Mouse (Mus musculus) liver, embryonic 15.5 days (tissue): ENCODE data around the gene Tmem81. TPM values are rescaled to one million over a fixed set of nuclear protein-coding genes. Genes with fewer than 3 reads are reported as not detected.

Source experiments
- ATAC-seq: fragments of 200-750 bp; cut with Nextera tagmentation; 2 replicates; pipeline ENCODE4 v1.8.0; 2017; ENCODE audit warnings: moderate number of reproducible peaks, mild to moderate bottlenecking, moderate library complexity; ENCODE audit not compliant: insufficient read depth
- H3K27ac ChIP-seq: fragments of 300-500 bp; sonication (generic); replicated peaks from 2 replicates; pipeline ENCODE4 v1.5.1; 2015; ENCODE audit warnings: mild to moderate bottlenecking, inconsistent platforms
- H3K27me3 ChIP-seq: fragments of 300-500 bp; sonication (generic); 2 replicates; pipeline ENCODE4 v1.6.1; 2015; ENCODE audit warnings: mild to moderate bottlenecking, inconsistent platforms
- H3K36me3 ChIP-seq: fragments of 300-500 bp; sonication (generic); replicated peaks from 2 replicates; pipeline ENCODE4 v1.6.1; 2015; ENCODE audit warnings: moderate library complexity, mild to moderate bottlenecking, inconsistent platforms
- H3K4me1 ChIP-seq: fragments of 300-500 bp; sonication (generic); replicated peaks from 2 replicates; pipeline ENCODE4 v1.6.1; 2015; ENCODE audit warnings: inconsistent platforms
- H3K4me2 ChIP-seq: fragments of 300-500 bp; sonication (generic); 2 replicates; pipeline ENCODE4 v1.6.1; 2015; ENCODE audit warnings: moderate library complexity, mild to moderate bottlenecking, inconsistent platforms
- H3K4me3 ChIP-seq: fragments of 300-500 bp; sonication (generic); replicated peaks from 2 replicates; pipeline ENCODE4 v1.5.1; 2015; ENCODE audit warnings: mild to moderate bottlenecking, inconsistent platforms
- H3K9ac ChIP-seq: fragments of 300-500 bp; sonication (generic); 2 replicates; pipeline ENCODE4 v1.6.1; 2015; ENCODE audit warnings: moderate library complexity, mild to moderate bottlenecking, inconsistent platforms
- H3K9me3 ChIP-seq: fragments of 300-500 bp; sonication (generic); replicated peaks from 2 replicates; pipeline ENCODE4 v1.6.1; 2016; ENCODE audit warnings: inconsistent platforms
- WGBS: fragments of 180-500 bp; shearing (Covaris S2); methylation state at CpG from one replicate; pipeline ENCODE4 v1.1.7; 2015; ENCODE audit warnings: mixed read lengths; ENCODE audit not compliant: insufficient replicate concordance; 5-methylcytosine and 5-hydroxymethylcytosine counted together
- polyA plus RNA-seq: library from polyadenylated mRNA; unstranded; fragments of >200 nt; fragmentation: Nextera tagmentation; extraction: Ambion mirVana; gene quantifications from 2 replicates; pipeline ENCODE4 v1.2.1, GENCODE M21; 2015

Tmem81 gene
- polyA plus RNA-seq, 1 experiment from 2014 or later: 0.67 TPM

DNA sequence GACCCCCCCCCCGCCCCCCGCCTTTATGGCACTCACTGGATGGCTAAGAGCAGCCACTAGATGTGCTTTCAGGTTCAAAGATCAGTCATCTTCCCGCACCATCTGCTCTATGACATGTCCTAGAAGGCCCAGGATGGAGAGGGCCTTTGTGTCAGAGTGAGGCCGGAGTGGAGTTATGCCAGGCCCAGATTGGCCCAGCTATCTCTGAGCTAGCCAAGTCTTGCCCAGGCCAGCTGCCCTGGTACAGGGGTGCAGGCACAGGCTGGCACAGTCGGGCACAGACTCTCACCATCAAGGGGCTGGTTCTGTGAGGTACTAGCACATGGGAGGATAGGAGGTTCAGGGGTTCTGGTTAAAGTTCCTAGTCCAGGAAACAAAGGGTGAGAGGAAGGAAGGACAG, 31.7 kb downstream of the Tmem81 start:
- no peak for ATAC-seq
- Histone ChIP-seq H3K36me3 (no peaks in the 10 kb centered on the region), H3K27ac (no peak overlapping the region), H3K4me2 (no peak overlapping the region), H3K9me3 (no peaks in the 10 kb centered on the region), H3K4me1 (no peaks in the 10 kb centered on the region), H3K9ac (no peak overlapping the region), H3K27me3 (peaks cover 73% of the 10 kb centered on the region), H3K4me3 (no peak overlapping the region)
- WGBS: 60% methylated on average over 5 of the region's 5 CpGs

DNA sequence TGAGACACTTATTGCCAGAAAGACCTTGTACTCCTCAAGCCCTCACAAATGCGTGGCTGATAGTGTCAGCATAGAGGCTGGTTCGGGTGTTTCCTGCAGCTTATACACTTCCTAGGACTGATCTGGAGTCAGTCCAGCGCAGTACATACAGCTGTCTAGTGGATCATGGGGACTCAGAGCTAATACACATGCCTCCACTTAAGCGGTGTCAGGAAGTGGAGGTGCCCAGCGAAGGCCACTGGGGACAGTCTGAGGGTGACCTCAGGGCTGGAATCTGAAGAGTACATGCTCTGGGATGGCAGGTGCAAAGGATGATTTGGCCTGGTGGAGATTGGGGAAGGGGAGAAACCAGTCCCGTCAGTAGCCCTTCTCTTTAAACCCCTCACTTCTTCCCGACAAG, 34.7 kb downstream of the Tmem81 start:
- H3K36me3 ChIP-seq: no peaks in the 10 kb centered on the region
- no peak overlapping the region for H3K27ac ChIP-seq
- no peaks in the 10 kb centered on the region for H3K4me1 ChIP-seq
- peaks cover 73% of the 10 kb centered on the region for H3K27me3 ChIP-seq
- no peak overlapping the region for H3K4me2 ChIP-seq
- WGBS: 33% methylated on average over 7 of the region's 7 CpGs
- no peak overlapping the region for H3K4me3 ChIP-seq
- no peak for ATAC-seq
- H3K9ac ChIP-seq: no peak overlapping the region
- no peaks in the 10 kb centered on the region for H3K9me3 ChIP-seq

DNA sequence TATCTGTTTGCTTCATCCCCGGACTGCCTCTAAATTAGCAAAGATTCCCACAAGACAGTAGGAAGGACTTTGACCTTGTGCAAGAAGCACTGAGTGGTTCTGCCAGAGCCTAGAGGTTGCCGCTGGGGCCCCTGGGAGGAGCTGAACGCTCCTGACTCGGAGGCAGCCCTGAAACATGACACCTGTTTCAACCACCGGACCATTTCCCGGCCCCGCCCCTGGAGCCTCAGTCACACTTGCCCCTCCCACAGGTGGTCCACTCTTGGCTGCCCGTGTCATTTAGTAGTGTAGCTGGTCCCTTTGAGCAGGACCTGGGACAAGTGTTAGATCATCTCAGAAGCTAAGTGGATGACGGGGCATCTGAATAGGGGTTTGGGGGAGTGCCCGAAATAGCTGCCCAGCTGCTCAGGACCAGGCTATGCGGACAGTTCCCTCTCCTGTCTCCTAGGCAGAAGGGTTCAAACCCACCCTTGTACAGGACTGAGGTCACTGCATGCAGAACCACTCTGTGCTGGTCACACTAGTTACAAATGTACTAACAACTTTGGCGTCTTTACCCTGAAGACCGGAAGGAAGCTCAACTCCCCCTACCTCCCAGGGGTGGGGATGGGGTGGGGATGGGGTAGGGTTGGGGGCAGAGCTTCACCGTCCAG, 35.3 kb downstream of the Tmem81 start:
- Histone ChIP-seq H3K4me3 (no peak overlapping the region), H3K4me2 (no peak overlapping the region), H3K36me3 (no peaks in the 10 kb centered on the region), H3K27ac (no peak overlapping the region), H3K4me1 (no peaks in the 10 kb centered on the region), H3K9me3 (no peaks in the 10 kb centered on the region), H3K9ac (no peak overlapping the region), H3K27me3 (peaks cover 78% of the 10 kb centered on the region)
- 6% methylated on average over 14 of the region's 14 CpGs for WGBS
- no peak for ATAC-seq

DNA sequence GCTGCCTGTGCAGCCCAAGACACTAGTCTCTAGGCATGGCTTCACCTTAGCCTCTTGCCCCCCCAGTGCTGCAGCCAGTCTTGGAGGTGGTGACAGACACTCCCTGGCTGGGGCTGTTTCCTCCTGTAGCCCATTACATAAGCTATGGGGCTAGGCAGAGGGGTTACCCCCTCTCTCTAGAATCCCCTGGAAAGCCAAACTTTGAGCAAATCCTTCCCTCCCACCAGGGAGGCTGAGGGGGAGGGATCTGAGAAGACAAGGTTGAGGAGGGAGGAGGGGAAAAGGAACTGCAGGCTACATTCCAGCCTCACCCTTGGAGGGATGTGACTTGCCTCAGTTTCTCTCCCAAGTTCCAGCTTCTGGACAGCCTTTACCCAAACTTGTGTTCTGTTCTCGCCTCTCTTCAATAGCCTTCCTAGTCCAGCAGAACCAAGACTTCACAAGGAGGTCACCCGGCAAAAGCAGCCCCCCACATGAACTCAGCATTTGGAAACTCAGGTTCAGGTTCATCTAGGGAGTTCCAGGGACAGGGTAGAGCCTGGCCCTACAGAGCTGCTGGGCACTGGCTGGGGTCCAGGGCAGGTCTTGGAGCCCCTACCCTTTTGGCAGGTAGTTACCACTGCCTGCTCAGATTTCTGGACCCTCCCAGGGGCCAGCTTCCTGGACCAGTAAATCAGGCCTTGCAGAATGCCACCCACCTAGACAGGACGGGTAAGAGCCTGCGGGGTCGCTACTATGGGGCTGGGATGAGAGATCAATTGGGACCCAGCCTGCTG, 36.0 kb downstream of the Tmem81 start:
- Histone ChIP-seq H3K9ac (no peak overlapping the region), H3K4me2 (no peak overlapping the region), H3K27me3 (peaks cover 78% of the 10 kb centered on the region), H3K36me3 (no peaks in the 10 kb centered on the region), H3K4me3 (no peak overlapping the region), H3K9me3 (no peaks in the 10 kb centered on the region), H3K27ac (no peak overlapping the region), H3K4me1 (no peaks in the 10 kb centered on the region)
- 9% methylated on average over 5 of the region's 5 CpGs for WGBS
- no peak for ATAC-seq

DNA sequence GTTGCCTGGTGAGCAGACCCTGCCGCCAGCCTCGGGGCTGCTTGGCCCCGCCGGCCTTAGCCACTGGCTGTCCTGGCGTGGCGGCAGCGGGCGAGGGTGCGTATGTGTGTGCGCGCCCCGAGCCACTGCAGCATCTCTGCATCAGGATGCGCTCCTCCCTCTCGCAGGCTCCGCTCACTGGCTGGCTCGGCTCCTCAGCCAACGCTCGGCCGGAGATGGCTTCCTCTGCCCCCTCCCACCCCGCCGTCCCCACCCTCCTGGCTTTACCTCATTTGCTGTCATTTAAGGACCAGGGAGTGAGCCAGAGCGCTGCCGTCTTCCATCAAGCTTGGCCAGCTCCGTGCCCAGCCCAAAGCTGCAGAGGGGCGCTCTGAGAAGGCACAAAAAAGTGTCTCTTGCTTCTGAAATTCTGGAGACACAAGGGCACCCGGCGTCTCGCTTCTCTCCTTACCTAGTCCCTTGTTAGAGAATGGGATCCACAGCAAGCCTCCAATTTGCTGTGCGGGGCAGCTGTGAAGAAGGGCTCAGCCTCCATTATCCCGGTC, 36.8 kb downstream of the Tmem81 start, which contains the start of gene Cntn2:
Gene Cntn2, minus strand, starts transcription at position 495 of the 545 bp plus-strand sequence.
- Histone ChIP-seq H3K36me3 (no peaks in the 10 kb centered on the region), H3K9ac (no peak within 1 kb of the TSS), H3K4me1 (no peaks in the 10 kb centered on the region), H3K27me3 (peaks cover 75% of the 10 kb centered on the region), H3K9me3 (no peaks in the 10 kb centered on the region), H3K4me2 (no peak within 1 kb of the TSS), H3K27ac (no peak within 1 kb of the TSS), H3K4me3 (no peak within 1 kb of the TSS)
- no peak for ATAC-seq
- WGBS: 3% methylated on average over 30 of the region's 30 CpGs

DNA sequence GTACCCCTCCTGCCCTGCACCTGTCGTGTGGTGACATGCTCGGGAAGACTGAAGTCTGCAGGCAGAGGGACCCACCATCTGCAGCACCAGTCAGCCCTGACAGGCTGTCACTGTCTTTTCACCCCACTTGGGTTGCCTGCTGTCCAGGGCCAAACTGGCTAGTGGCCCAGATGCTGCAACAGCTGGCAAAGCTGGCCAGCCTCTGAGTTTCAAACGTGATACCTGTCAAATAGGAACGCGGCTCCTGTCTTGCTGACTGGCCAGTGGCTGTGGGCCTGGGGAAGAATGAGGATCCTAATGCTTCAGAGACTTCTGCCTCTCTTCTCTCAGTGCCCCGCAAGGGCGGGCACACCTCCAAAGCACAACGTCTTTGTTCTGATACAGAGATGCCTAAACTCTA, 37.8 kb downstream of the Tmem81 start:
- WGBS: 47% methylated on average over 8 of the region's 8 CpGs
- H3K36me3 ChIP-seq: no peaks in the 10 kb centered on the region
- no peaks in the 10 kb centered on the region for H3K4me1 ChIP-seq
- peaks cover 67% of the 10 kb centered on the region for H3K27me3 ChIP-seq
- no peak overlapping the region for H3K27ac ChIP-seq
- no peaks in the 10 kb centered on the region for H3K9me3 ChIP-seq
- no peak overlapping the region for H3K4me3 ChIP-seq
- no peak overlapping the region for H3K9ac ChIP-seq
- ATAC-seq: no peak
- H3K4me2 ChIP-seq: no peak overlapping the region

DNA sequence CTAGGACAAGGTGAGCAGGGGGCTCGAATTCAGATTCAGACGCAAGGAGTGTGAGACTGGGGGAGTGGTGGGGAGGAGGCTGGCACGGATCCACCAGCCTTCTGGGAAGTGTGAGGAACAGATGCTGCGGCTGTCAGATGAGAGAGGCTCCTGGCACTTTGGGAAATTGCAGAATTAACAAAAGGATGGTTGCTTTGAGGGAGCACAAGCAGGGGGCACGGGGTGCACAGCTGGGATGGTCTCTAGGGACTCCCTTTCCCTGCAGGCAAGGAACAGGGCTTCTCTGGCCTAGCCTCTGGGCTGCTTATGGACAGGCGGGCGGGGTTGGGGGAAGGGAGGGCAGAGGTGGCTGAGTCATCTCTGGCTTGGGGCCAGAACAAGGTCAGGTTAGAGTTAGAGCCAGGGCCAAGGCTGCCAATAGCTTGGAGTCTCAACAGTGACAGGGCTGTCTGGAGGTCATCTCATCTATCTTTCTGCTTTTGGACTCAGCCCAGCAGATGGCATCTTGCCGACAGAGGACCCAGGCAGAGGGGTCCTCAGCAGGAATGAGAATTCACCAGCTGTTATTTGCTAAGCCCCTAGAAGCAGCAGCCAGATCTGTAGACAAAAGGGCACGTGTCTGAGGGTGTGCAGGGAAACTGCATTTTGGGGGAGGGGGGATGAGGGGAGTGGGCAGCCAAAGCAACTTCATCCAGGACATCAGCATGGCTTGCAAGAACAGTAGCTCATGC, 52.0 kb downstream of the Tmem81 start:
- 19% methylated on average over 9 of the region's 9 CpGs for WGBS
- peak; percentile 31; the same call in 1 of the 2 replicates for ATAC-seq
- no peak overlapping the region for H3K9ac ChIP-seq

More for the DNA sequence above, 52.0 kb downstream of the Tmem81 start:
- 0 out of 2 replicates have a peak, but pooled peaks cover 6% of the 10 kb centered on the region for H3K4me1 ChIP-seq
- H3K27me3 ChIP-seq: peaks cover 13% of the 10 kb centered on the region; the same call in 1 of the 2 replicates
- no peak overlapping the region for H3K4me3 ChIP-seq
- no peak overlapping the region for H3K27ac ChIP-seq
- H3K36me3 ChIP-seq: no peaks in the 10 kb centered on the region
- H3K4me2 ChIP-seq: no peak overlapping the region
- no peaks in the 10 kb centered on the region for H3K9me3 ChIP-seq

Other genes with a start within 250 kb of the Tmem81 start
- 0.07 and 0.08 TPM in 2 replicates for gene Klhdc8a, start 207.6 kb upstream of the Tmem81 start, polyA plus RNA-seq
- 3.1 and 3.6 TPM in 2 replicates for gene Nuak2, start 190.1 kb upstream of the Tmem81 start, polyA plus RNA-seq
- 598 and 710 TPM in 2 replicates for gene Tmcc2, start 114.9 kb upstream of the Tmem81 start, polyA plus RNA-seq
- 4.5 and 5.3 TPM in 2 replicates for gene Dstyk, start 88.7 kb upstream of the Tmem81 start, polyA plus RNA-seq
- gene Rbbp5, start 28.9 kb upstream of the Tmem81 start, polyA plus RNA-seq: 21.5 and 24.1 TPM in 2 replicates
- gene Cntn2, start 37.0 kb downstream of the Tmem81 start, polyA plus RNA-seq: 0.03 and 0.06 TPM in 2 replicates
- 0.12 and 0.53 TPM in 2 replicates for gene Nfasc, start 235.6 kb downstream of the Tmem81 start, polyA plus RNA-seq